Mouse (Mus musculus) kidney, adult 18-20 months (tissue): ENCODE data around the gene Lemd2.

Experiments used
- DNase-seq: peaks from one replicate; pipeline ENCODE4 v3.0.0; 2021

Lemd2 gene

DNA sequence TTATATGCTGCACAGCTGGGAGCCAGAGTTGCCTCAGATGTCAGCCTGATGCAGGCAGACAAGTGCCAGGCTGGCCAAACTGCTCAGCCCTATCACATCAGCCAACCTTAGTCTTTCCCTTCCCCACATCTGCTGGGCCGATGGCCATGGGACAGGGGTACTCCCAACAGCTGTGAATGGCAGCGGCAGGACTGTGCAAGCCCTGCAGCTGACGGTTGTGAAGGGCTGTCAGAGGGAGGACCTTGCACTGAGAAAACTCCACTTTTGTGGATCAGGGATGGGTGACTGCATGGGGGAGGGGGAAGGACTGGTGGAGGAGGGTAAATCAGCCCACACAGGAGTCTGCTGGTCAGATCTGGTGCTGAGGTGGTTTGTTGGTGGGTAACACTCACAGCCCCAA lies 22.4 kb upstream of the Lemd2 start:
- DNase-seq = no peak

DNA sequence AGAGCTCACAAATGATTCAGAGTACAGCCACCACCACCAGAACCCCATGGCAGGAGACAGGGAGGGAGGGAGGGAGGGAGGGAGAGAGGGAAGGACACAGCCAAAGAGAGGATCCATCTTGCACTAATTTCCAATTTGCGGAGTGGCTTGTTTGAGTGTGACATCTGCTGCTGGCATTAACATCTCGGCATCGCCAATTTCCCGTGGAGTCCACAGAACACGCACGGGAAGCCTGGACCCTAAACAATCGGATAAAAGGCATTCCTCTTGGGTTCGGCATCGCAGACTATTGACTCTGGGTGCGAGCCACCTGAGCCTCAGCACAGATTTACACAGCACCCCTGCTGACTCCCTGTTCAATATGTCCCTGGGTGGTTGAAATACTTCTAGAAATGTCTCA lies 21.5 kb upstream of the Lemd2 start:
- DNase-seq = no peak

DNA sequence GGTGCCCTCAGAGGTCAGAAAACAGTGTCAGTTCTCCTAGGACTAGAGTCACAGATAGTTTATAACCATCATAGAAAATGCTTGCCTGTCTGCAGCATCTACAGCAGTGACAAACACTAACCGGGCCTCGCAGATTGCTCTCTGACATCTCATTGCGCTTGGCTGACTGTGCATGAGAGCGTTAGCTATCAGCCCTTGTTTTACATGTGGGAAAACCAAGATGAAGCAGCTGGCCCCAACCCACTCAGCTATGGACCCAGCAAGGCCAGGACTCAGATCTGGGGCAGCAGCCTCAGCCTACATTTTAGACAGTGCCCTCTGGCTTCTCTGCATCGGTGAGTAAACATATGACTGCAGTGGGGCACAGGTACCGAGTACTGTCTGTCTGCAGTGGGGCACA lies 19.6 kb upstream of the Lemd2 start:
- DNase-seq = no peak

DNA sequence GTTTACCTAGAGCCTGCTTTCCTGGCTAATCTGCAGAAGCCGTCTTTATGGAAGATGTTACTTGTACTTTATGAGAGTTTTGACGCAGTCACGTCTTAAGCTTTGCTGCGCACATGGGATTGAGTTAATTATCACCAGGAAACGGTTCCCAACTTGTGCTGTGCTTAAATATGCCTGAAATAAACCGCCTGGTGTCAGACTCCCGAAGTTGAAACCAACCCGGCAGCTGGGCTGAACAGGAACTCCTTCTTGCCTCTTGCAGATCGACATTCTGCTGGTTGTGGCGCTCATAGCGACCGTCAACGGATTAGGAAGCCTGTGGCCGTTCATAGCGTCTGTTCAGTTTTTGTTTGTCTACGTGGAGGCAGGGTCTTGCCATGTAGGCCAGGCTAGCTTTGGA lies 17.3 kb upstream of the Lemd2 start:
- DNase-seq = no peak

DNA sequence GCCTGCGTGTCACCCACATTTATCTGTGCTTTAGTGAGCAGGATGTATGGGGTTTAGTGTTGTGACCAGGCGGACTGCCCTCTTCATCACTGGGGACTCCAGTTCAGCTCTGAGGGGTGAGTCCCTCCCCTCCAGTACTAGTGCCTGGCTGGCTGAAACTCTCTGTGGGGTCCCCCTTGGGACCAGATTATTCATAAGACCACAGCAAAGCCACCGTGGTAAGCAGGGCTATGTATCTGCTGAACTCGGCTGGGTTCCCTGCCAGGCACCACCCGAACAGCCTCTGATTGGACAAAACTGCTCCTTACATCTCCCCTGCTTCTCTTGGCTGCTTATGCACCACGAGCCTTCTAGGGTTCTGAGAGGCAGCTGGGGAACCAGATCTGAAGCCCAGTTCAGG lies 14.6 kb upstream of the Lemd2 start:
- DNase-seq = no peak

DNA sequence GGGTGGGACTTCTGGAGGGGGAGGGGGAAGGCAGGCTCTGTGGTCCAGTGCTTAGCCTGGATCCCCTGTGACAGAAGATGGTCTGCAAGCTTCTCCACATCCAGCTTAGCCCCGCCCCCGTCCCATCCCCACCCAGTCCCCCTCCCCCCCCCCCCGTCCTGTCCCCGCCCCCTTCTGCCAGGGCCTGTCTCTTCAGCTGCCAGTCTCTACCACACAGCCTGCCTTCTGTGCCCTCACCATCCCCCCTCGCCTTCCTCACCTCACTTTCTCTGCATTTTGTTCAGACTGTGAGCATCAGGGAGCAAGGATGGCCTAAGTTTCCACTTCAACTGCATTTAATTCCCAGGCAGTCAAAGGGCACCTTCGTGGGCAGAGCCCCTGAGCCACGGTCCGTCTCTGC lies 14.1 kb upstream of the Lemd2 start:
- no peak for DNase-seq

DNA sequence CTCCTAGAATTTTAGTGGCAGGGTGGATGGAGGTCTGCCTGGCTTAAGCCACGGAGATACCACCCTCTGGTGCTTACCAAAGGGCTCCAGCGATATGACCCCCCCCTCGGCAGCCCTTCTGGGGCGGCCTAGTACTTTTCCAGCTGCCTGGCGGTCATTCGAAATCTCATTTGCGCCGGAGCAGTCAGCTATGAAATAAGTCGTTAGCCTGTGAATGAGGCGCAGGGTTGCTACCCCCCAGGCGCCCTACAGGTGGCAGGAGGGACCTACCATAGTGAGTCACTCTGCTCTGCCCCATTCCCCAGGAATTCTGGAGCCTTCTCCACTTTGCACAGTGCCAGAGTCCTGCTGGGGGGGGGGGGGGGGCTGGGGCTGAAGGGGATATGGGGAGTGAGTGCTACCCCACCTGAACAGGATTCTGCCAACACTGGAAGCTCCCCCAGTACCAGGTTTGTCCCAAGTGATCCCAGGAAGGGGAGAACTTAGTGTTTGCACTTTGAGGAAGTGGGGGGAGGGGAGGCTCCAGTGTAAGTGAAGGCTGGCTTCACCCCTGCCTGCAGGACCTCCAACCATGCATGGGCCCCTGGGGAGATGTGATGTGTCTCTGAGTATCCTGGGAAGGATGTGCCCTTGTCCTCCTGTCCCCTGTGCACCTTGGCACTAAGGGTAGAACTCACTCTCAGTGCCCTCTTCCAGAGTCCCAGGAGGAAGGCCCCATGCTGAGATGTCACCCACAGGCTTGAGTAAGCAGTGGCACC lies 8.7 kb upstream of the Lemd2 start:
- DNase-seq = peak; percentile 87

DNA sequence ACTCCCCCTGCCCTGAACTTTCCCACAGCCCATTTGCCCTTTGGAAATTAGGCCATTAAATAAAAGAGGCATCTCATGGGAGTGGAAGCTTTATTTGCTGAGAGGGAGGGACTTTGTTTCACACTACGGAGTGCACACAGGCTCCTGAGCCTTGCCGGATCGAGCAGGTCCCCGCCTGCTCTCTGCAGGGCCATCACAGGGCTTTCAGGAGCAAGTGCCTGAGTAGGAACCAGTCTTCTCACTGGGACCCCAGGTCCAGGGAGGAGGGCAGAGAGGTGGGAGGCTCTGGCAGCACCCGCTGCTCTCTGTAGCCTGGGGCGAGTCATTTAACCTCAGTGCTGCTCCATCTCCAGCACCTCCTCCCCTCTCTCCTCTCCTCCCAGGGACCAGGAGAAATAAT lies 7.7 kb upstream of the Lemd2 start:
- DNase-seq = peak; percentile 42

DNA sequence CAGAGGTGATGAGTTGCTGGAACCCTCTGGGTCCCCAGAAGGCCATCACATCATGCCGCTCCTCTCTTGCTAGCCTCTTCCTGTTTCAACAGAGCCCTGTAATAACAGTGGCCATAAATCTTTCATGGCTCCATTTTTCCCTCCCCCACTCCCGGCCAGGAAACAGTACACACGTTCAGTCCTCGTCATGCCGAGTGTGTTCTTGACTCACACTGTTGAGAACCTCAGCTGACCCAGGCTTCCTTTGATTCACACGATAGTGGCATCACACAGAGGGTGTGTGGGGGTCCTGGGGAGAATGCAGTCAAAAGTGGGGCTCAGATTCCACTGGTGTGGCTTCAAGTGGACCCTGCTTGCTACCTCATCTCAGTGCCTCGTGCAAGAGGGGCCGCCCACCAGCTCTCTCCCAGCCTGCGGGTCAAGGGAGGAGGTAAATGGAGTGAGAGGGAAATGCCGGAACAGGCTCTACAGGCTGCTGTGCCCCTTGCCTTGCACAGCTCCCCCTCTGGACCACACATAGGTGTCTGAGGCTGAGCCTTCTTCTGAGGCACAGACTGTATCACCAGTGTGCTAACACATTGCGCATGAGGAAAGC lies 2.9 kb upstream of the Lemd2 start:
- DNase-seq = no peak

DNA sequence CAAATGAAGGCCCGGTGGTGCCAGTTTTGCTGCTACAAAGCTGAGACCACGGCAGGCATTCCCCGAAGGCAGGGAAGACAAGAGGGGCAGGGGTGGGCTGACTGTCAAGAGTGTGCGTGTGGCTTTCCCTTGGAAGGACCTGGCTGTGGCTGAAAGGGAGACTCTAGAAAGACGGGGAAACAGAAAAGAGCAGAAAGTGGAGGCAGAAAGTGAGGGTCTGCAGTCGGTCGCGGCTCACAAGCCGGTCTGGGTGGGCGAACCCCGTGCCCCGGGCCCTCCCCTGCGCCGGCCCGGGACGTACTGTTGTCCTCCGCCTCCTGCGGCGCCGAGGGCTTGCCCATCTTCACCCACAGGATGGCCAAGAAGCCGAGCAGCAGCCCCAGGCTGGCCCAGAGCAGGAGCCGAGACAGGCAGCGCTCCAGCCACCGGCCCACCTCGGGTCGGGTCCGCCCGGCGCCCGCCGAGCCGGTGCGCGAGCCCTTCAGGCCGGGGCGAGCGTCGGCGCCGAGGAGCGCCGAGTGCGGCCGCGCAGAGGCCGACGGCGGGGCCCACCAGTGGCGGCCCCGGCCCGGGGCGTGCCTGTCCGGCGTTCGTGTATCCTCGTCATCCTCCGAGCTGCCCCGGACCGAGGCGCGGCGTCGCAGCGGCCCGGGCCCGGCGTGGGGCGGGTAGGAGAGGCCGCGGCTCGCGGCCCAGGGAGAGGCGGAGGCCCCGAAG lies 753 bp downstream of the Lemd2 start:
- peak; percentile 35 for DNase-seq

DNA sequence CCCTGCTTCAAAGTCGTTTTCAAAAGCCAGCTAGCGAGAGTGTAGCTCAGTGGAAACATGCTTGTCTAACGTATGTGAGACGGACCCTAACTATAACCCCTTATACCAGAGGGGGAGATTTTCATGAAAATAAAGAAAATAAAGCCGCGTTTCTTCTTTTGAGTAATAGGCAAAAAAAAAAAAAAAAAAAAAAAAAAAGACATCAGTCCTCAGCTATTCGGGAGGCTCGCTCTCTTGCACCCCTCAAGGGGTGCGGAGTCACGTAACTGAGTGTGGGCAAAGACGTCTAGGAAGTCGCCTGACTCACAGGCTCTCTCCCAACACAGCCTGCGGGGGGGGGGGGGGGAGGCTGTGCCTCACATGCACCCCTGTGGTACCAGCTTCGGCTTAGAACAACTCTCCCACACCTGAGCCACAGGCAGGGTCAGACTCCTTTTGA lies 1.3 kb downstream of the Lemd2 start:
- DNase-seq = no peak

DNA sequence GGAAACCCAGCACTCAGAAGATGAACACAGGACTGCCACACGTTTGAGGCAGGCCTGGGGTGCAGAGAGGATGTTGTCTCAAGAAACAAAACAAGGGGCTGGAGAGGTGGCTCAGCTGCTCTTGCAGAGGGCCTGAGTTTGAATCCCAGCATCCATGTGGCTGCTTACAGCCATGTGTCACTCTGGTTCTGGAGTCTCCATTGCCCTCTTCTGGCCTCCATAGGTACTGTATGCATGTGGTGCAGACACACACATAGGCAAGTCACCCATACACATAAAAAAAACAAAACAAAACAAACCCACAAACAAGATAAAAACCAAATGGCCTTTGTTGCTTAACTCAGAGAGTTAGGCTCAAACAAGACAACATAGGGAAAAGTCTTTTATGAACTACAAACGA lies 2.3 kb downstream of the Lemd2 start:
- DNase-seq = no peak

DNA sequence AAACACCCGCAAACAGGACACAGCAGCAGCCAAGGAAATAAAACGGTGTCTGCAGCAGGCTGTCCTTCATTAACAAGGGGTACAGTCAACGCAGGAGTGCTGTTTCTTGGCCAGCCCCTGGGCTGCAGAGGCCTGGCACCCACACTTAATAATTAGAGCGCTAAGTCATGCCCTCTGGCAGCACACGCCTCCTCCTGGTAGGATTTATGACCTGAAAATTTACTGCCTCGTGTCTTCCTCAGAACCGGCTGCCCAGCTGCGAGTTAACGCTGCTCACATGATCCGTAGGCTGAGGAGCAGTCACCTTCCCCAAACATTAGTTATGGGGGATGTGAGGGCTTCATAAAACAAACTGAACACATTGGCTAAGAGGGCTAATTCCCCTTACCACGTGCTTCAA lies 3.5 kb downstream of the Lemd2 start:
- DNase-seq = peak; percentile 35

DNA sequence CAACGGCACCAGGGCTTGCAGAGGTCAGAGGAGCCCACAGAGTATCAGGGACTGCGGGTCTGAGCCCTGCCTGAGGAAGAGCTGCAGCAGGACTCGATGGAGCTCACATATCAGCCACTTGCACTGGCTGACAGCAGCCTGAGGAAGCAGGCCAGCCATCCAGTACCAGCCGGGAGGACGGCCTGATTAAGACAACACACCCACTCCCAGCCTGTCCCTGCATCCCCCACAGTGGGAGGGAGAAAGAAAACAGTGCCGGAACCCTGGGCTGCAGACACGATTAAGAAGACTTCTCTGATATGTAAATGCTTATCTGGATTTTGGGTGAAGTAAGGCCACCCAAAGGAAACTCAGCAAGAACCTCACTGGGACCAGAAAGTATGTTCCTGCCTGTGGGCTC lies 4.4 kb downstream of the Lemd2 start:
- DNase-seq = no peak

DNA sequence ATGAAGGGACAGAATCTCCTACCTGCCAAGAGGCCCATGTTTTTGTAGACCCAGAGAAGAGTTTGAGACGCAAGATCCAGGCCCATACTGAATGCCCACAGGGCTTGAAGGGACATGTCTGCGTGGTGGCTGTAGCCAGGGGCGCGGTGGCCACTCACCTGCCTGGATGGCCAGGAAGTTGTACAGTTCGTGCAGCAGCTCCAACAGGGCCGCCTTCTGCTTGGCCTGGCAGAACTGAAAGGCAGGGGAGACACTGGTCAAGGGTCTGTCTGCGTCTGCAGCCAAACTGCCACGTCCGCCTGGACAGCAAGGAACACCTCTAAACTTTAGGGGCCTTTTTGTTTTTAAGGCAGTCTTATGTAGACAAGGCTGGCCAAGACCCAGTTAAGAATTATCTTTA lies 5.1 kb downstream of the Lemd2 start:
- DNase-seq = no peak

DNA sequence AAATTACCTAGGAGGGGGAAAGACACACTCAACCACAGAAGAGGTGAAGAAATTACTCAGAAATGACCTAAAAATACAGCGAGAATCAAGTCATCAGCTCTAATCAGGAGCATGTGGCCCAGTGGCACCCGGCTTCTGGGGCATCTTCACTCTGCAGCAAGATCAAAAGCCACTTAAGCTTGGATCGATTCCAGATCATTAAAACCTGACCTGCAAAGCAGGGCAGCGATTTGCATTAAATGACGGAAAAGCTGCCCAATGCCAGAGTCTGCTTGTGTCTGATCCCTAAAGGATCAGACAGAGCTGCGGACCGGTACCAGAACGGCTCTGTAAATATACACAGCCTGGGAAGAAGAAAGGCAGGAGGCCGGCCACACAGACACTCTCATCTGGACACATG lies 8.1 kb downstream of the Lemd2 start:
- no peak for DNase-seq

DNA sequence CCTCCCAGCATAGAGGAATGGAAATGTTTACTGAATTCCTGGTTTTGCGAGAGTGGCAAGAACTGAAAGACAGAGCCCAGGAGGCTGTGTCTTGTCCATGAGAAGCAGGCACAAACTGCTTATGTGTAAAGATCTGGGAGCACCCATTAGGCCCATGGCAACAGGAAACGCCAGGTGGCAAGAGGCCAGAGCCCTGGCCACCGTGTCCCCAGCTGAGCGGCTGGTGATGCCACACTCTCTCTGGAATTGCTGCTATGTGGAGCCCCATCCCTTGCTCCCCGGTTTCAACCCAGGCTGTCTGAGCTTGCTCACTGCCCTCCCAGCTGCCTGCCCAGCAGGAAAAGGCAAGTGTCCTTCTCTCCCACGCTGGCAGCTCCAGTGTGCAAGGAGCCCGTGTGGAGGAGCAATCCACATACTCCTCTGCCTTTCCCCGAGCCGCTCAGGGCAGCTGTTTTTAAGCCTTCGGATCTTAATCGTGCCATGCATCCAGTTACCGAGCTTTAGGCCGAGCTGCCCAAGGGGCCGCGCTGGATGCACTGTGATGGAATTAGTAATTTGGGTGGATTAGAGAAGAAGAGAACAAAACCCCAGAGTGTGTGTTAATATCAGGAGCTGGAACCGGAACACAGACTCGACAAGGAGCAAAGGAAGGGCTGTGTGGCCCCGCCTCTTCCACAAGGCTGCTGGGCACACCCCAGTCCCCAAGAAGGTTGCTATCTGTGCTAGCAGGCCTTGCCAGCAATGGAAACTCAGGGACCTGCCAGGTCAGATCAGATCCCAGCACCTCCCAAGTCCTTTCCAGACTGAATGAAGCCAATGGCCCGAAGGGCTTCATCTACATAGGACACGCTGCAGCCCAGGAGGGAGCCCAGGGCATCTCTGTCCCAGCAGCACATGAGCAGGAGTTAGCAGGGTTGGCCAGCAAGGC lies 9.7 kb downstream of the Lemd2 start:
- no peak for DNase-seq

DNA sequence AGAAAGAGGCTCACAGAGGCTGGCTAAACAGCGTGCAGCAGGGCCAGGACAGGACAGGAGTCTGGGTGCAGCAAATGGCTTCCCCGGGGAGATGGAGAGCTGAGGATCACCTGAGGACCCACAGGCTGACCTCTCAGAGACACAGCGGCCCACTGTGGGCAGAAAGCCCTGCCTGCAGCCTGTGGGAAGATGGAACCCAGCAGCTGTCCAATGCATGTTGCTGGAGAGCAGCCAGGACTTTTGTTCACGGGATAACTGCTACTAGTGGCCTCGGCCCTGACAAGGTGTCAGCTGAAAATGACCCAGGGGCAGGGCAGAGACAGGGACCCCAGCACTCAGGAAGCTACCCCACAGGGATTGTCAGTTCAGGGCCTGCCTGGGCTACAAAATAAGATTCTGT lies 12.5 kb downstream of the Lemd2 start:
- DNase-seq = no peak

DNA sequence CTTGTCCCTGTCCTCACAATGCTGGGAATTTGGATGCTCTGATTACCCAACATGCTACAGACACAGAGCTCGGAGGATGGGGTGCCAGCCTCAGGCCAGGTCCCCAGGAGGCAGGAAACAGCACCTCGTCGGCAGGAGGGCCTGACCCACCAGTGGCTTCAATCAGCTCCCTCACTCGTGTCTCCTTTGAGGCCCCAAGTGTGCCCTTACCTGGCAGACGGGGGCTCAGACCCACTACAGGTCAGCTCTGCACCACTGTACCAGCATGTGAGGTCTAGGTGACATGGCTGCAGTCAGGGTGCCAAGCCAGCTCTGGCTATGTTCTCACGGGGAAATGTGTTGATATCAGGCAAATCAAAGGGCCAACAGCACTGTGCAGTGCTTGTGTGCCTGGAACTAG lies 13.1 kb downstream of the Lemd2 start:
- DNase-seq = no peak

DNA sequence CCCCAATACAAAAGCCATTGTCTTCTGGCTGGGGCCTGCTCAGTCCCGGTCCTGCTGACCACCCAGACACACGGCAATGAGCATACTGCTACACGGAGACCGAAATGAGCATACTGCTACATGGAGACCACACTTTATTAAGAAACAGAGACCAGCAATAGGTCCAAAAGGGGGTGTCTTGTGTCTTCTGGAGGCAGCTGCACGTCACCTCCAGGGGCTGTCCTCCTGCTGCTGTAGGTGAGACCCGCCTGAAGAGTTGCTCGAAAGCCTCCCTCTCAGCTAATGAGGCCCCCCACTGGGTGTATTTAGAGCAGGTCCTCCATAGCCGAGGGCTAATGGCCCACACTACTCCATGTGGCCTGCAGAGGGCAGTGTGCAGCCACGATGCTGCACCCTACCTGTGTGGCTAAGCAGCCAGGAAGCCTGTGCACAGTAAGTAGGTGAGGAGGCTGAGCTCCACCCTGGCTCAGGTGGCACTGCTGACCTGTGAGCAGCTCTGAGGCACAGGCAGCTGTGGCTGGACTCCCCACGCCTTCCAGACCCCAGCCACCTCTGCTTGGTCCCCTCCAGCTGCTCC lies 14.5 kb downstream of the Lemd2 start:
- peak; percentile 75 for DNase-seq

DNA sequence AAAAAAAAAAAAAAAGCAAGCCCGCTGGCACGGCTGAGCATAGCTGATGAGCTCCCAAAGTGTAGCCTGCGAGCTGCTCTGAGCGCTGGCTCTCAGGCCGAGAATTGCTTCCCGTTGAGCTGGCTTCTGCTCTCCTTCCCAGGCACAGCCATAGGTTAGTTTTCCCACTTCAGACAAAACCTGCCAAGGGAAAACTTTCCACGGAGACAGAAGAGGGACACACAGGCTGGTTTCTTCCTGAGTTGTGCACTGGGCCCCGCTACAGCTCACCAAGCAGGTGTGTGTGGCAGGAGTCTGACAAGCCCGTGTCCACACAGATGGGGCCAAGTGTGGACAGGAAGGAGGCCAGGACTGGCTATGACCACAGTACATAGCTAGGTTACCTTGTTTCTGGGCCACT lies 15.4 kb downstream of the Lemd2 start:
- no peak for DNase-seq

DNA sequence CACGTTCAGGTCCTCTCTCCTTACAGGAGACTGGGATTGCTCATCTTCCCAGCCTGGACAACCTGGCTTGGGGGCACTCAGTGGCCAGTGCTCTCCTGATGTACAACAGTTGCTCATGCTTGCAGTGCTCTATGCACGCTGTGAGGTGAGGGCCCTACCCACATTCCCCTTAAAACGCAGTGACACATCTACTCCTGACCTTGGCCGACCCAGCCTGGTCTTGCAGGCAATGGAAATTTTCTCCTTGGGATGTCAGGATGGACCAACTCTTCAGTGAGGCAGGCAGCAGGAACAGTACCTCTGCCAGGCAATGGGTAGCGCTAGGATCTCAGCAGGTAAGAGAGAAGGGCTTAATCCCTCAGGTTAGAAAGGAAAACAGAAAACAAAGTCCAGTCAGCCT lies 17.2 kb downstream of the Lemd2 start:
- DNase-seq = no peak

DNA sequence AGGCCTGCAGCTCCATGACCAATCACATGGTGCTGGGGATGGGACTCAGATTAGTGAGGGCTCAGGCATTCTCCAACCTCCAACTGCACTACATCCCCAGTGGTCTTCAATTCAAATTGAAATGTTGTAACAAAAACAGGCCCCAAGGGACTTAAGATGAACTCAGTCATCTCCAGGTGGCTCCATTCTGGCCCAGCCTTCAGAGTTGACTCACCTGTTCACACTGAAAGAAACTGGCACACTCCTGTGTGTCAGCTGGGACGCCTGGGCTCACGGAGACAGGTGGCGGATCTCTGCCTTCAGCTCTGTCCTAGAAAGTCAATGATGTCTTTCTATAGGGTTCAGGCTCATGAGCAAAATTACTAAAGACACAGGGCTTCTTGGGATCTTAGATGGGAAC lies 18.2 kb downstream of the Lemd2 start:
- no peak for DNase-seq
